Mouse (Mus musculus) hindbrain, postnatal 0 days (tissue): ENCODE data around the gene Smgc. TPM values are rescaled to one million over a fixed set of nuclear protein-coding genes. Genes with fewer than 3 reads are reported as not detected.
"Not testable (repeated sequence)": the region's sequence is repeated elsewhere in the genome, so short reads cannot be mapped to it uniquely, and the experiment has no call there.

Source experiments
- ATAC-seq: fragments of 200-750 bp; cut with Nextera tagmentation; 2 replicates; pipeline ENCODE4 v1.8.0; 2017; ENCODE audit warnings: mild to moderate bottlenecking, moderate TSS enrichment, moderate library complexity
- DNase-seq: peaks from one replicate; pipeline ENCODE4 v3.0.0-alpha.2; 2015; ENCODE audit warnings: low spot score
- H3K27ac ChIP-seq: fragments of 300-500 bp; sonication (generic); 2 replicates; pipeline ENCODE4 v1.5.1; 2014; ENCODE audit warnings: mild to moderate bottlenecking
- H3K27me3 ChIP-seq: fragments of 300-500 bp; sonication (generic); 2 replicates; pipeline ENCODE4 v1.6.1; 2014; ENCODE audit warnings: low read length, mixed read lengths; ENCODE audit not compliant: insufficient read depth
- H3K36me3 ChIP-seq: fragments of 300-500 bp; sonication (generic); 2 replicates; pipeline ENCODE4 v1.6.1; 2014; ENCODE audit warnings: low read length, mixed read lengths; ENCODE audit not compliant: insufficient read depth
- H3K4me1 ChIP-seq: fragments of 300-500 bp; sonication (generic); 2 replicates; pipeline ENCODE4 v1.6.1; 2014; ENCODE audit warnings: antibody characterized with exemption, low read length, mixed read lengths; ENCODE audit not compliant: insufficient read depth
- H3K4me2 ChIP-seq: fragments of 300-500 bp; sonication (generic); 2 replicates; pipeline ENCODE4 v1.6.1; 2014; ENCODE audit warnings: low read depth, mild to moderate bottlenecking, low read length, moderate library complexity, mixed read lengths
- H3K4me3 ChIP-seq: fragments of 300-500 bp; sonication (generic); 2 replicates; pipeline ENCODE4 v1.5.1; 2014; ENCODE audit warnings: low read length
- H3K9ac ChIP-seq: fragments of 300-500 bp; sonication (generic); replicated peaks from 2 replicates; pipeline ENCODE4 v1.6.1; 2014; ENCODE audit warnings: mild to moderate bottlenecking, low read length, moderate library complexity, mixed read lengths
- H3K9me3 ChIP-seq: fragments of 300-500 bp; sonication (generic); 2 replicates; pipeline ENCODE4 v1.6.1; 2016; ENCODE audit warnings: low read length, mixed read lengths
- CTCF ChIP-seq: IDR thresholded peaks from 2 replicates; pipeline ENCODE4 v1.5.1; 2016; ENCODE audit warnings: antibody characterized with exemption, control low read depth, low read depth
- WGBS: fragments of 180-500 bp; shearing (Covaris S2); extraction: QIAGEN DNeasy Blood & Tissue Kit; methylation state at CpG from one replicate; pipeline ENCODE4 v1.1.7; 2014; 5-methylcytosine and 5-hydroxymethylcytosine counted together
- polyA plus RNA-seq: library from polyadenylated mRNA; unstranded; fragments of >200 nt; fragmentation: Nextera tagmentation; extraction: Ambion mirVana; gene quantifications from 2 replicates; pipeline ENCODE4 v1.2.1, GENCODE M21; 2015
- total RNA-seq: library from RNA; depleted of rRNA; stranded (reverse); fragments of >200 nt; gene quantifications from 2 replicates; pipeline ENCODE4 v1.2.3, GENCODE M21; 2014; rRNA removed

Gene Smgc
- not detected in 2 replicates for total RNA-seq
- polyA plus RNA-seq = not detected in 2 replicates

DNA sequence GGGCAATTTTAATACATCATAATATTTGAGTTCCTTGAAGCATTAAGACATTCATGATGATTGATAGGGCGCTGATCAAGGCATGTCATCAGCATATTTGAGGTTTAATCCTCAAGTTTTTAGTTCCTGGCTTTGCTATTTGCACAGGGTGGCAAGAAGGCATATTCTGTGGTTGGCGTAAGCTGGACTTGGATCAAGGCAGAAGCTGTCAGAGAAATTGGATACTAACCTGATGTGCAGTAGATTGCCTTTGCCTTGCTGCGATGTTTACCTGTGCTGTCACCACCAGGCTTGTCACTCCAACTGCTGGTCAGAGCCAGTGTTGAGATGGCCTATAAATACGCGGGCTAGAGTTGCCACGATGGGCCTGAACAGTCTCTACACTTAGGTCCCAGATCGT, at the start of gene Smgc:
Gene Smgc, plus strand, starts transcription at position 301 of the 400 bp plus-strand sequence.
- 93% methylated on average over 7 of the region's 7 CpGs for whole genome bisulfite sequencing
- no peaks in the 10 kb centered on the region for H3K4me1 ChIP-seq
- H3K9ac ChIP-seq = no peak within 1 kb of the TSS
- no peak for DNase-seq
- no peak within 1 kb of the TSS for H3K4me2 ChIP-seq
- no peaks in the 10 kb centered on the region for H3K36me3 ChIP-seq
- no peak for TF ChIP-seq CTCF
- no peak within 1 kb of the TSS for H3K4me3 ChIP-seq
- no peak within 1 kb of the TSS for H3K27ac ChIP-seq
- ATAC-seq = no peak
- no peaks in the 10 kb centered on the region for H3K27me3 ChIP-seq
- no peaks in the 10 kb centered on the region for H3K9me3 ChIP-seq

DNA sequence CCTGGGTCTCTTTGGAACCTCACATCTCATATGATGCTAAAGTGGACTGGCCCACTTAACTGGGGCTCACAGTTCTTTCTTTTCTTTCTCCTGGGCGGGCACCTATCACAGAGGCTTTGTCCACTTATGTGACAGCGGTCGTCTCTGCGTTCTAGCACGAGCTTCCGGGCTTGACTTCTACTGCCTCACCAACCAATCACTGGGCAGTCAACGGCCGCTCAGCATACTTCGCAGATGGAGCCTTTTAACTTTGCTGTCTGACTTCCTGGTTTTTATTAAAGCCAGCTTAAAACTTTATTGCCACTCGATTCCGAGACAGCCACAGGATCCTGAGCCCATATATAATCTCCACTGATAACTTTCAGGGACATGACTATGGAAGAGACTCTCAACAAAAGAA, 49.7 kb upstream of the Smgc start:
- H3K36me3 ChIP-seq = no peaks in the 10 kb centered on the region
- H3K27me3 ChIP-seq = no peaks in the 10 kb centered on the region
- no peak overlapping the region for H3K4me3 ChIP-seq
- H3K27ac ChIP-seq = no peak overlapping the region
- no peak for TF ChIP-seq CTCF
- H3K4me2 ChIP-seq = no peak overlapping the region
- DNase-seq = no peak
- no peaks in the 10 kb centered on the region for H3K9me3 ChIP-seq
- 95% methylated on average over 11 of the region's 11 CpGs for WGBS
- no peaks in the 10 kb centered on the region for H3K4me1 ChIP-seq
- no peak for ATAC-seq
- H3K9ac ChIP-seq = no peak overlapping the region

DNA sequence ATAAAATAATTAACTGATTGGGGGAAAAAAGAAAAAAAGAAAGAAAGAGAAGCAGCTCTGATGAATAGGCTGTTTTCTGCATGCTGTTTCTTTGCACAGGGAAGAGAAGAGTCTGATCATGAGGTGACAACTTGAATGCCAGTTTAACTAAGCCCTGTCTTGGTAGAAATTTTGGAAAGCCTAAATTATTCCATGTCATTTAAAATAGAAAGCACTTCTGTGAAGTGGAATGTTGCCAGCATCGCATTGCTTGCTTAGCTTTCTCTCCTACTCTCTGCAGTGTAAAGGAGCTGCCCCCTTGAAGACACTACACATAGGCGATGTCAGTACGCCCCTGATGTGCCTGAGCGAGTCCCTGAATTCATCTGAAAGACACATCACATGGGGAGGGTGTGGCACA, 31.6 kb upstream of the Smgc start:
- ATAC-seq (no peak), DNase-seq (no peak)
- no peak overlapping the region for H3K27ac ChIP-seq
- TF ChIP-seq CTCF = no peak
- H3K9me3 ChIP-seq = no peaks in the 10 kb centered on the region
- no peaks in the 10 kb centered on the region for H3K27me3 ChIP-seq
- no peak overlapping the region for H3K4me3 ChIP-seq
- H3K9ac ChIP-seq = no peak overlapping the region
- 76% methylated on average over 4 of the region's 4 CpGs for WGBS
- no peaks in the 10 kb centered on the region for H3K4me1 ChIP-seq
- H3K4me2 ChIP-seq = no peak overlapping the region
- H3K36me3 ChIP-seq = no peaks in the 10 kb centered on the region

DNA sequence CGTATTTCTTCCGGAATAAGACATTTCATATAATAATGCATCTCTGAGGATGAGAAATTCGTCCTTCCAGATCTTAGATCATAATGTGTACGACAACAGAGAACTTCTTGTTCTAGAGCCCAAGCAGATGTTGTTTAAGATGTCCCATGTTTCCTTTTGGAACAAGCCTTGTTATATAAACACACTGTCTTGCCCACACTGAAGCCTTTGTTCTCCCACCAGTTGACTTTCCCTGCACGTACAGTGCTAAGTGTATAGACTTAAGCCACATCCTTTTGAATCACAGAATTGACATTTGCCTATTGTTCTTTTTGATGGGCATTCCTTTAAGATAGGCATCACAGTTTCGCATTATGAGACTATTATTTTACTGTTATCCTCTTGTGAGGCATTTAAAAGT, 2.7 kb upstream of the Smgc start:
- no peak for ATAC-seq
- 65% methylated on average over 6 of the region's 6 CpGs for WGBS

DNA sequence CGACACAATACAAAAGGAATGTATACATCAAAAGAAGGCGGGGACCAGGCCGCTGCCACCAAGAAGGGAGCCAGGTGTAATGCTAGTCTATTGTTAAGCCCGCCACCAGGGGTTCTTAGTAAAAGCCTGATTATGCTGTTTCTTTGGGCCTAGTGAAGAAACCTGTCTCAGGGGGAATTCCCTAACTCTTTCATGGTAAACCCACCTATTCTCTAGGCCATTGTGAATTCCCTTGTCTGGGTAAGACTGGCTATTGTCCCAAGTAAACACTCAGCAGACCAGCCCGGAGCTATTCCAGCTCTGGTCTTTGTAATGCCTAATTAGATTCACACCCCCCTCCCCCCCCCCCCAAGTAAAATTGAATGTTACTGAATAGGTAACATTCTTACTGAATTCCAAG, 26.1 kb downstream of the Smgc start:
- not testable (repeated sequence) for H3K4me1 ChIP-seq, H3K4me2 ChIP-seq, H3K4me3 ChIP-seq, ATAC-seq, DNase-seq, H3K9ac ChIP-seq, H3K27ac ChIP-seq, H3K36me3 ChIP-seq, H3K9me3 ChIP-seq, H3K27me3 ChIP-seq
- WGBS = 15% methylated on average over 5 of the region's 5 CpGs

More for the DNA sequence above, 2.7 kb upstream of the Smgc start:
- TF ChIP-seq CTCF = no peak
- H3K4me1 ChIP-seq = no peaks in the 10 kb centered on the region
- no peaks in the 10 kb centered on the region for H3K9me3 ChIP-seq
- no peaks in the 10 kb centered on the region for H3K36me3 ChIP-seq
- no peak overlapping the region for H3K9ac ChIP-seq
- no peak for DNase-seq
- H3K27me3 ChIP-seq = no peaks in the 10 kb centered on the region
- H3K4me3 ChIP-seq = no peak overlapping the region
- H3K4me2 ChIP-seq = no peak overlapping the region
- H3K27ac ChIP-seq = no peak overlapping the region

DNA sequence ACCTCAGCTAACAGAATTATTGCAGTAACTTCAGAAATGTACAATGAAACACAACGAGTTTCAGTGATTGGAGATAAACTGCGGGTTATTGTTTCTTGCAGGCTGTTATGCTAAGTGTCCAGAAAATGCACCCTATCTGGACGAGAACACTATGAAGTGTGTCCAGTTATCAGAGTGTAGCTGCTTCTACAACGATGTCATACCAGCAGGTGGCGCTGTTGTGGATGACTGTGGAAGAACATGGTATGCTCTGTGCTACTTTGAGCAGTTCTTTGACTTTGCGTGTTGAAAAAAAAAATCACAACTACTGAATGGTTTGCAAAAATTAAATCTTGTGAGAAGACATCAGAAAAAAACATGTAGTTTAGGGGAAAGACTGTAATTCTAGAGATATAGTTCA, 62.2 kb downstream of the Smgc start:
- 69% methylated on average over 6 of the region's 6 CpGs for WGBS
- peak; percentile 60 for TF ChIP-seq CTCF
- ATAC-seq (no peak), DNase-seq (peak; percentile 45)
- Histone ChIP-seq H3K27me3 (no peaks in the 10 kb centered on the region), H3K9me3 (no peaks in the 10 kb centered on the region), H3K36me3 (no peaks in the 10 kb centered on the region), H3K4me3 (no peak overlapping the region), H3K4me2 (no peak overlapping the region), H3K4me1 (no peaks in the 10 kb centered on the region), H3K27ac (no peak overlapping the region), H3K9ac (no peak overlapping the region)

DNA sequence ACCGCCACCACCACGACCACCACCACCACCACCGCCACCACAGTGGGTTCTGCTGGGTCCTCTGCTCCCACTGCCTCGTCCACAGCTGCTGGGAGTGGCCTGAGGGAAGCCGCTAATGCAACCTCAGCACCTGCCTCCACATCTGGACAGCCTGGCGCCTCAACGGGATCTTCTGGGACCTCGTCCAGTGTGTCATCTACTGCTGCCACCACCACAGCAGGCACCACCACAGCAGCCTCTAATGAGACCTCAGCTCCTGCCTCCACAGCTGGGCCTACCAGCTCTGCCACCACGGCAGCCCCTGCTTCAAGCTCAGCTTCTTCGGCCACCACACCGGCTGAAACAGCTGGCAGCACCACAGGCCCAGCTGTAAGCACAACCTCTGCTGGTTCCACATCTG, 69.0 kb downstream of the Smgc start:
- WGBS = no CpG with 5 or more reads among the region's 11 CpGs
- not testable (repeated sequence) for H3K4me1 ChIP-seq, H3K4me2 ChIP-seq, H3K4me3 ChIP-seq, H3K36me3 ChIP-seq, H3K27me3 ChIP-seq, H3K27ac ChIP-seq, H3K9ac ChIP-seq, ATAC-seq, DNase-seq, H3K9me3 ChIP-seq

Other genes starting within 250 kb of the Smgc start
- gene Lrrk2, start 165.1 kb upstream of the Smgc start, total RNA-seq = 5.5 and 13.0 TPM in 2 replicates
- 1.8 and 1.9 TPM in 2 replicates for gene Lrrk2, start 165.1 kb upstream of the Smgc start, polyA plus RNA-seq
- 284 TPM in 2 replicates for gene Cntn1, start 212.9 kb downstream of the Smgc start, total RNA-seq
- 159 and 166 TPM in 2 replicates for gene Cntn1, start 212.9 kb downstream of the Smgc start, polyA plus RNA-seq